In the genomic region with DNA sequence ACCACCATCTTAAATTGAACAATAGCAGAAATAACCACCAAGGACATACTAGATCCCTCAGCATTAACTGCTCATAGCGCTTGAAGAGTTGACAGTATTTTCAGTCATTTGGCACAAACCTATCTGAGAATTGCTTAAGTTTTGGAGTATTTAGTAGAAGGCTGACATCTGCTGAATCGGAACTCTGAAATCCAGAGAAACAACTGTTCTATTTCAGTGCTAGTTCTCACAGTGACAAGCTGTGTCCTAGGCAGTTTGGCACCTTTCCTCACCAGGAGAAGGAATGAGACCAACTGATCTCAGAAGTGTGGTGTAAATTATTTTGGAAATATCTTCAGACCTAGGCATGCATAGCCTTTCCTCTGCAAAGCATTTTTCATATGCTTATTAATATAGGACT, we compare ENCODE assay signal across 20 mouse cellular contexts.
DNase-seq lines count a peak whose midpoint lies in the region.
"Had no signal": no experiment of that assay in that cellular context is flagged by ENCODE, and none has a peak within 500 bp of the region (broad histone marks: within the 10 kb centered on the region; RNA-seq: fewer than 3 reads in every experiment).

No protein-coding gene starts in this region.

- intact Hi-C loops in left cerebral cortex, postnatal 14 days (cut with DNase I): no loop called here
- intact Hi-C loops in left cerebral cortex, postnatal 36 days (cut with DNase I): no loop called here

- peak; percentile 27 for DNase-seq in layer of hippocampus, adult 11-12 months (ENCODE audit: low spot score)
- no peak for DNase-seq in layer of hippocampus, postnatal 25 days (ENCODE audit: extremely low spot score in 1 of 2, low spot score in 1 of 2)
- peak; percentile 12 to 15 for DNase-seq in left cerebral cortex, postnatal 14 days (ENCODE audit: low spot score in 2 of 2)
- no peak for DNase-seq in left cerebral cortex, postnatal 36 days (ENCODE audit: low spot score in 2 of 2)
- DNase-seq in right cerebral cortex, adult 18-20 months: peak; percentile 14
- no peak for DNase-seq in right cerebral cortex, postnatal 14 days
- peak; percentile 11 for DNase-seq in lung, postnatal 36 days
- DNase-seq in kidney, adult 9 months: no peak
- DNase-seq: adrenal gland, postnatal 14 days; cerebellum, adult 11-12 months; cerebellum, postnatal 10 days; gastrocnemius, postnatal 36 days; heart, adult 18-20 months; heart, postnatal 36 days; kidney, adult 2 months; kidney, postnatal 4 days; midbrain, embryonic 14.5 days; right cerebral cortex, postnatal 4 days; thymus, adult 2 months; thymus, postnatal 36 days had no signal

Comparison
In these comparisons a context has a peak if more than half of its experiments do, and no peak if none do; other contexts are left out.
1. DNase-seq: peak in layer of hippocampus, adult 11-12 months (single experiment), left cerebral cortex, postnatal 14 days (2 of 2), right cerebral cortex, adult 18-20 months (single experiment) and lung, postnatal 36 days (single experiment); none in layer of hippocampus, postnatal 25 days (0 of 2), left cerebral cortex, postnatal 36 days (0 of 2), right cerebral cortex, postnatal 14 days (single experiment) and kidney, adult 9 months (single experiment).